Comparison of ENCODE assay signal across 23 mouse cellular contexts in genomic region chr4:83187324-83187723, GRCm38 (mm10).
DNase-seq lines count a peak whose midpoint lies in the region; ATAC-seq and TF ChIP-seq lines count a peak whose summit lies in the region.
"Had no signal": no experiment of that assay in that cellular context is flagged by ENCODE, and none has a peak within 500 bp of the region (broad histone marks: within the 10 kb centered on the region; RNA-seq: fewer than 3 reads in every experiment).

No protein-coding gene starts in this region.

- TF ChIP-seq CTCF in heart, adult 2 months (IDR thresholded peaks at IDR 0.05): no peak
- TF ChIP-seq CTCF in Patski (IDR thresholded peaks at IDR 0.05): no peak
- no peak for TF ChIP-seq CTCF in brain, embryonic 14.5 days (IDR thresholded peaks at IDR 0.05; ENCODE audit: borderline replicate concordance, extremely low read depth, insufficient read depth, insufficient read length)

- DNase-seq in heart, embryonic 10.5 days (ENCODE audit: low spot score): peak; percentile 39
- no peak for DNase-seq in heart, adult 2 months
- DNase-seq in Patski (ENCODE audit: low read depth, low spot score): peak; percentile 67
- DNase-seq in brain, embryonic 14.5 days (ENCODE audit: low read depth): peak; percentile 47
- no peak for DNase-seq in right cerebral cortex, postnatal 4 days
- DNase-seq: adrenal gland, adult 8-10 months; adrenal gland, postnatal 14 days; adrenal gland, postnatal 36 days; cerebellum, adult 11 months; cerebellum, adult 18-20 months; cerebellum, adult 8-10 months; cerebellum, adult 9-11 months; cerebellum, postnatal 14 days; cerebellum, postnatal 36 days; embryo, embryonic 11 days had no signal

- H3K4me1 ChIP-seq in heart, embryonic 10.5 days: 0 out of 2 replicates have a peak, but pooled peaks cover 3% of the 10 kb centered on the region
- no peaks in the 10 kb centered on the region for H3K4me1 ChIP-seq in heart, adult 2 months (ENCODE audit: control insufficient read depth, insufficient read depth, low read length)

- TF ChIP-seq EP300 in heart, adult 2 months (IDR thresholded peaks at IDR 0.05; ENCODE audit: insufficient read depth, low read depth, low read length): no peak

- 78% methylated on average over 1 of the region's 1 CpGs for WGBS in heart, embryonic 10.5 days
- 81% methylated on average over 1 of the region's 1 CpGs for WGBS in heart, adult 2 months

- ATAC-seq in Patski: peak; percentile 63
- ATAC-seq: activated CD4-positive, CD25-positive, alpha-beta regulatory T cell, adult 4 months; forebrain, embryonic 14.5 days; forebrain, embryonic 16.5 days had no signal

- CTCF ChIA-PET in Patski (lab: Charles Lee): no interaction called here

- no peaks in the 10 kb centered on the region for H3K27me3 ChIP-seq in heart, embryonic 10.5 days (ENCODE audit: insufficient read depth, poor library complexity, severe bottlenecking)
- no peaks in the 10 kb centered on the region for H3K27me3 ChIP-seq in heart, adult 2 months (ENCODE audit: control insufficient read depth, insufficient read depth, low read length)
- no peaks in the 10 kb centered on the region for H3K27me3 ChIP-seq in Patski
- H3K27me3 ChIP-seq: embryonic facial prominence, embryonic 13.5 days; embryonic facial prominence, embryonic 15.5 days had no signal

- in situ Hi-C loops in Patski (cut with MboI; ENCODE audit: low pct_unique_long_range_greater_than_20kb): loop anchor here (10.0 to 25.0 kb wide), 5 partner anchors 350 to 1700 kb away; no protein-coding TSS in a partner anchor

- POLR2A ChIA-PET in Patski (lab: Charles Lee): interaction anchor here (0.5 kb wide), 1 partner anchor 155 kb away, joined by 4 read pairs; no protein-coding TSS in a partner anchor

- TF ChIP-seq POLR2A in heart, adult 2 months (IDR thresholded peaks at IDR 0.05; ENCODE audit: insufficient read depth, low read depth, low read length): no peak
- TF ChIP-seq POLR2A in brain, embryonic 14.5 days (IDR thresholded peaks at IDR 0.05; ENCODE audit: borderline replicate concordance, extremely low read depth, insufficient read depth, insufficient read length, poor library complexity, severe bottlenecking): no peak

- H3K9ac ChIP-seq in heart, adult 2 months (ENCODE audit: low read depth, low read length): no peak overlapping the region
- H3K9ac ChIP-seq: embryonic facial prominence, embryonic 13.5 days; embryonic facial prominence, embryonic 15.5 days; forebrain, embryonic 12.5 days had no signal

- no peak overlapping the region for H3K27ac ChIP-seq in heart, embryonic 10.5 days
- no peak overlapping the region for H3K27ac ChIP-seq in heart, adult 2 months
- H3K27ac ChIP-seq: embryonic facial prominence, embryonic 13.5 days; embryonic facial prominence, embryonic 15.5 days; forebrain, embryonic 10.5 days; forebrain, embryonic 12.5 days had no signal

- H3K79me2 ChIP-seq in heart, adult 2 months (replicated peaks; ENCODE audit: control insufficient read depth, insufficient read depth, low read length): no peaks in the 10 kb centered on the region

- H3K36me3 ChIP-seq in heart, embryonic 10.5 days: no peaks in the 10 kb centered on the region
- no peaks in the 10 kb centered on the region for H3K36me3 ChIP-seq in heart, adult 2 months (ENCODE audit: control insufficient read depth, insufficient read depth, low read length)
- H3K36me3 ChIP-seq: embryonic facial prominence, embryonic 13.5 days; embryonic facial prominence, embryonic 15.5 days; forebrain, embryonic 10.5 days; forebrain, embryonic 12.5 days had no signal

- intact Hi-C loops in heart, adult 2 months (cut with DNase I): loop anchor here (10.0 kb wide), 1 partner anchor 383 kb away; no protein-coding TSS in a partner anchor

- H3K4me3 ChIP-seq in heart, embryonic 10.5 days: no peak overlapping the region
- no peak overlapping the region for H3K4me3 ChIP-seq in heart, adult 2 months
- H3K4me3 ChIP-seq: embryonic facial prominence, embryonic 13.5 days; embryonic facial prominence, embryonic 15.5 days; erythroblast, embryonic 14.5 days; forebrain, embryonic 10.5 days; forebrain, embryonic 12.5 days had no signal

- no peaks in the 10 kb centered on the region for H3K9me3 ChIP-seq in heart, embryonic 10.5 days
- H3K9me3 ChIP-seq: embryonic facial prominence, embryonic 13.5 days; embryonic facial prominence, embryonic 15.5 days; forebrain, embryonic 10.5 days; forebrain, embryonic 12.5 days had no signal

Comparison
In these comparisons a context has a peak if more than half of its experiments do, and no peak if none do; other contexts are left out.
1. DNase-seq: peak in heart, embryonic 10.5 days (single experiment), Patski (single experiment) and brain, embryonic 14.5 days (single experiment); none in heart, adult 2 months (0 of 2) and right cerebral cortex, postnatal 4 days (single experiment).